Mouse (Mus musculus) thymus, adult 2 months (tissue): ENCODE data around the gene Urad.

Experiments used
- CTCF ChIP-seq: fragments of 200-500 bp; IDR thresholded peaks from 2 replicates; pipeline ENCODE4 v1.5.1; 2012; ENCODE audit warnings: mild to moderate bottlenecking, control low read depth, low read length, moderate library complexity, borderline replicate concordance; ENCODE audit not compliant: control insufficient read depth, poor library complexity, insufficient read depth; ENCODE audit errors: extremely low read depth
- POLR2A ChIP-seq: fragments of 200-500 bp; IDR thresholded peaks from 2 replicates; pipeline ENCODE4 v1.6.1; 2012; ENCODE audit warnings: mild to moderate bottlenecking, low read length, control low read depth, moderate library complexity; ENCODE audit not compliant: control insufficient read depth, poor library complexity, insufficient read depth; ENCODE audit errors: extremely low read depth

GRCm38 (mm10) chr5:147338967-147339366 lies 16.7 kb upstream of the Urad start:
- TF ChIP-seq CTCF, result no peak
- TF ChIP-seq POLR2A, result no peak
